Mouse (Mus musculus) stomach, postnatal 0 days (tissue): ENCODE results near the gene Stard9.

Experiments used
- CTCF ChIP-seq: IDR thresholded peaks from 2 replicates; pipeline ENCODE4 v1.5.1; 2016; ENCODE audit warnings: antibody characterized with exemption, low read depth, mild to moderate bottlenecking, moderate library complexity
- EP300 ChIP-seq: optimal IDR thresholded peaks from 2 replicates; pipeline ENCODE3; 2016; ENCODE audit warnings: antibody characterized with exemption

DNA sequence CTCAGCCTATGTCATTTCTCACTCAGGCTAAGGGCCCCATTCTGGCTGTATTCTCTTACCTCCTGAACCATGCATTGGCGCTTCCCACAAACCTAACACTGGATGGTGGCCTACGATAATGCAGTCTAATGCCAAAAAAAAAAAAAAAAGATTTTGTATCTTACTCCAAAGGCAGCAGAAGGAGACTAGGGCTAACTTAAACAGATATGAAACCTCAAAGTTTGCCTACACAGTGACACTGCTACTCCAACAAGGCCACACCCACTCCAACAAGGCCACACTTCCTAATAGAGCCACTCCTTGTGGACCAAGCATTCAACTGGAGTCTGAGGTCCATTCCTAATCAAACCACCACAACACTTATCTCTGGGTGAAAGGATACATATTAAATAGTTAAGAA, 27.8 kb downstream of the Stard9 start:
- TF ChIP-seq EP300: no peak
- TF ChIP-seq CTCF: no peak
